Comparison of ENCODE assay signal across 8 mouse cellular contexts in genomic region chr19:5306968-5307734, GRCm38 (mm10). TPM values are rescaled to one million over a fixed set of nuclear protein-coding genes. Genes with fewer than 3 reads are reported as not detected.
DNase-seq lines count a peak whose midpoint lies in the region; ATAC-seq lines count a peak whose summit lies in the region.

No protein-coding gene starts in this region.

- no peak for ATAC-seq in intestine, embryonic 16.5 days
- no peak for ATAC-seq in erythroid progenitor cell, adult 5-6 weeks (replicated peaks; ENCODE audit: low FRiP score, poor library complexity, severe bottlenecking)

- no peak overlapping the region for H3K9ac ChIP-seq in intestine, embryonic 16.5 days (ENCODE audit: low read depth, low read length)

- 40% methylated on average over 98 of the region's 98 CpGs for WGBS in intestine, embryonic 16.5 days

- DNase-seq in cerebellum, postnatal 10 days, result peak; percentile 60 to 79
- DNase-seq in cerebellum, postnatal 36 days, result no peak
- DNase-seq in right cerebral cortex, postnatal 4 days, result peak; percentile 30
- no peak for DNase-seq in right cerebral cortex, adult 18-20 months
- DNase-seq in naive thymus-derived CD4-positive, alpha-beta T cell, adult 2 months (ENCODE audit: low read depth), result peak; percentile 63
- DNase-seq in left cerebral cortex, adult 8-10 months (ENCODE audit: low spot score in 2 of 2), result no peak

- H3K9me3 ChIP-seq in intestine, embryonic 16.5 days (ENCODE audit: control insufficient read depth, low read length), result no peaks in the 10 kb centered on the region; the same call in 1 of the 2 replicates

- H3K4me3 ChIP-seq in intestine, embryonic 16.5 days (ENCODE audit: low read length), result peak overlapping the region; percentile 31

- peak overlapping the region; percentile 61 for H3K4me2 ChIP-seq in intestine, embryonic 16.5 days (ENCODE audit: low read depth, low read length)

- H3K27ac ChIP-seq in intestine, embryonic 16.5 days (ENCODE audit: low read length), result no peak overlapping the region

- peaks cover 6% of the 10 kb centered on the region; the same call in 1 of the 2 replicates for H3K4me1 ChIP-seq in intestine, embryonic 16.5 days (ENCODE audit: control insufficient read depth, insufficient read depth, low read length)

- H3K36me3 ChIP-seq in intestine, embryonic 16.5 days (ENCODE audit: control insufficient read depth, insufficient read depth, low read length), result no peaks in the 10 kb centered on the region

- peaks cover 5% of the 10 kb centered on the region; the same call in 1 of the 2 replicates for H3K27me3 ChIP-seq in intestine, embryonic 16.5 days (replicated peaks; ENCODE audit: control insufficient read depth, insufficient read depth, low read length)

RNA-seq across cellular contexts. Expression of gene Gal3st3, which starts 9.0 kb away (rescaled TPM):
- polyA plus RNA-seq in intestine, embryonic 16.5 days (2015; fragmentation: Nextera tagmentation; extraction: Ambion mirVana), result 1.5 and 1.9 TPM in 2 replicates
- total RNA-seq in left cerebral cortex, adult 8-10 months (2022), result 10 to 100 TPM; 55.7 to 57.0 (median 56.3) TPM
- not detected in 2 replicates for total RNA-seq in erythroid progenitor cell, adult 5-6 weeks (2015; ENCODE audit: low replicate concordance)
- total RNA-seq in erythroid progenitor cell, adult 5-6 weeks (2017; ENCODE audit: low replicate concordance), result not detected in 2 replicates

RNA-seq across cellular contexts. Expression of gene Sf3b2, which starts 11.9 kb away (rescaled TPM):
- 265 and 280 TPM in 2 replicates for polyA plus RNA-seq in intestine, embryonic 16.5 days (2015; fragmentation: Nextera tagmentation; extraction: Ambion mirVana)
- 100 to 1,000 TPM; 201 to 220 (median 207) TPM for total RNA-seq in left cerebral cortex, adult 8-10 months (2022)
- total RNA-seq in erythroid progenitor cell, adult 5-6 weeks (2015; ENCODE audit: low replicate concordance), result 82.5 and 114 TPM in 2 replicates
- 107 and 146 TPM in 2 replicates for total RNA-seq in erythroid progenitor cell, adult 5-6 weeks (2017; ENCODE audit: low replicate concordance)

RNA-seq across cellular contexts. Expression of gene Catsper1, which starts 28.4 kb away (rescaled TPM):
- polyA plus RNA-seq in intestine, embryonic 16.5 days (2015; fragmentation: Nextera tagmentation; extraction: Ambion mirVana), result not detected in 2 replicates
- not detected for total RNA-seq in left cerebral cortex, adult 8-10 months (2022)
- total RNA-seq in erythroid progenitor cell, adult 5-6 weeks (2015; ENCODE audit: low replicate concordance), result not detected in 2 replicates
- not detected in 2 replicates for total RNA-seq in erythroid progenitor cell, adult 5-6 weeks (2017; ENCODE audit: low replicate concordance)

RNA-seq across cellular contexts. Expression of gene Pacs1, which starts 34.2 kb away (rescaled TPM):
- 11.4 and 13.8 TPM in 2 replicates for polyA plus RNA-seq in intestine, embryonic 16.5 days (2015; fragmentation: Nextera tagmentation; extraction: Ambion mirVana)
- 10 to 100 TPM; 63.3 to 64.7 (median 64.5) TPM for total RNA-seq in left cerebral cortex, adult 8-10 months (2022)
- 13.4 and 29.2 TPM in 2 replicates for total RNA-seq in erythroid progenitor cell, adult 5-6 weeks (2015; ENCODE audit: low replicate concordance)
- total RNA-seq in erythroid progenitor cell, adult 5-6 weeks (2017; ENCODE audit: low replicate concordance), result 6.8 and 15.5 TPM in 2 replicates

RNA-seq across cellular contexts. Expression of gene Cst6, which starts 42.2 kb away (rescaled TPM):
- polyA plus RNA-seq in intestine, embryonic 16.5 days (2015; fragmentation: Nextera tagmentation; extraction: Ambion mirVana), result 33.1 and 50.6 TPM in 2 replicates
- total RNA-seq in left cerebral cortex, adult 8-10 months (2022), result 10 to 100 TPM; 21.5 to 39.4 (median 34.1) TPM
- 0.42 TPM in 1 of 2 replicates, not detected in the other for total RNA-seq in erythroid progenitor cell, adult 5-6 weeks (2015; ENCODE audit: low replicate concordance)
- total RNA-seq in erythroid progenitor cell, adult 5-6 weeks (2017; ENCODE audit: low replicate concordance), result not detected in 2 replicates

Comparison
In these comparisons a context has a peak if more than half of its experiments do, and no peak if none do; other contexts are left out.
1. DNase-seq: peak in cerebellum, postnatal 10 days (2 of 2), right cerebral cortex, postnatal 4 days (single experiment) and naive thymus-derived CD4-positive, alpha-beta T cell, adult 2 months (single experiment); none in cerebellum, postnatal 36 days (0 of 2), right cerebral cortex, adult 18-20 months (single experiment) and left cerebral cortex, adult 8-10 months (0 of 2).
2. RNA of gene Gal3st3, which starts 9.0 kb away (total RNA-seq): 55.7 to 57.0 TPM in left cerebral cortex, adult 8-10 months; not detected in erythroid progenitor cell, adult 5-6 weeks; every median in the first group is over 10 times any median in the second.